Mouse (Mus musculus): ENCODE measurements around the gene Vmn2r92.
"Not testable (repeated sequence)": the region's sequence is repeated elsewhere in the genome, so short reads cannot be mapped to it uniquely, and the experiment has no call there.

GRCm38 (mm10) chr17:18151587-18151986 lies at the start of gene Vmn2r92:
- TF ChIP-seq POLR2A (IDR thresholded peaks at IDR 0.05; ENCODE audit: borderline replicate concordance, extremely low read depth, low read depth, low read length); CTCF (IDR thresholded peaks at IDR 0.05; ENCODE audit: insufficient read depth, low read length): not testable (repeated sequence)
